8 mouse cellular contexts compared by ENCODE assay signal in genomic region chr7:88429786-88430691, GRCm38 (mm10). TPM values are rescaled to one million over a fixed set of nuclear protein-coding genes. Genes with fewer than 3 reads are reported as not detected.
A peak's percentile ranks its signal among the peaks of the same experiment; 100 is the strongest.
DNase-seq lines count a peak whose midpoint lies in the region; ATAC-seq and TF ChIP-seq lines count a peak whose summit lies in the region.

TSS of gene Rab38 (plus strand) at chr7:88430273.

- DNase-seq in CH12.LX (ENCODE audit: extremely low read depth): no peak
- DNase-seq in hindbrain, embryonic 10.5 days (ENCODE audit: low spot score): peak; percentile 69
- DNase-seq in layer of hippocampus, adult 9-11 months: peak; percentile 22
- peak; percentile 29 for DNase-seq in ovary, postnatal 10 days (ENCODE audit: low spot score)
- DNase-seq in thymus, postnatal 36 days: peak; percentile 5 to 10

- H3K4me3 ChIP-seq in CH12.LX (replicated peaks in 1 of 3; ENCODE audit: low read depth in 2 of 3, low read length in 2 of 3, poor library complexity in 1 of 3): no peak within 1 kb of the TSS
- H3K4me3 ChIP-seq in bone marrow, adult 2 months (replicated peaks; ENCODE audit: control insufficient read depth, low read depth, low read length): peak within 1 kb of the TSS; percentile 82
- H3K4me3 ChIP-seq in forebrain, embryonic 16.5 days (replicated peaks; ENCODE audit: low read length): peak within 1 kb of the TSS; percentile 55
- H3K4me3 ChIP-seq in hindbrain, embryonic 10.5 days: peak within 1 kb of the TSS; percentile 66
- peak within 1 kb of the TSS; percentile 73 for H3K4me3 ChIP-seq in lung, embryonic 16.5 days (ENCODE audit: low read length)

- TF ChIP-seq EP300 in CH12.LX (IDR thresholded peaks at IDR 0.05; ENCODE audit: low read length): no peak

- H3K9ac ChIP-seq in CH12.LX (ENCODE audit: insufficient read depth, low read depth): no peak within 1 kb of the TSS
- H3K9ac ChIP-seq in forebrain, embryonic 16.5 days (replicated peaks; ENCODE audit: low read depth, low read length): peak within 1 kb of the TSS; percentile 57
- H3K9ac ChIP-seq in lung, embryonic 16.5 days (ENCODE audit: low read length): peak within 1 kb of the TSS; percentile 81

- ATAC-seq in forebrain, embryonic 16.5 days: peak; percentile 98
- peak; percentile 99 for ATAC-seq in lung, embryonic 16.5 days (ENCODE audit: low read depth)

- 2% methylated on average over 35 of the region's 35 CpGs for WGBS in bone marrow, adult 2 months
- 1% methylated on average over 35 of the region's 35 CpGs for WGBS in forebrain, embryonic 16.5 days
- WGBS in hindbrain, embryonic 10.5 days: 2% methylated on average over 35 of the region's 35 CpGs
- WGBS in lung, embryonic 16.5 days: 2% methylated on average over 35 of the region's 35 CpGs

- H3K36me3 ChIP-seq in CH12.LX (replicated peaks in 1 of 2; ENCODE audit: control insufficient read depth in 1 of 2, insufficient read depth in 1 of 2, low read length in 1 of 2): no peaks in the 10 kb centered on the region
- no peaks in the 10 kb centered on the region for H3K36me3 ChIP-seq in forebrain, embryonic 16.5 days (ENCODE audit: control insufficient read depth, insufficient read depth)
- H3K36me3 ChIP-seq in hindbrain, embryonic 10.5 days: no peaks in the 10 kb centered on the region
- no peaks in the 10 kb centered on the region for H3K36me3 ChIP-seq in lung, embryonic 16.5 days (ENCODE audit: control insufficient read depth, insufficient read depth, low read length)

- no peak for TF ChIP-seq RAD21 in CH12.LX (IDR thresholded peaks at IDR 0.05; ENCODE audit: low read depth, low read length)

- no peaks in the 10 kb centered on the region for H3K27me3 ChIP-seq in CH12.LX (replicated peaks)
- H3K27me3 ChIP-seq in forebrain, embryonic 16.5 days (replicated peaks; ENCODE audit: control insufficient read depth, insufficient read depth, low read length): peaks cover 6% of the 10 kb centered on the region; the same call in 1 of the 2 replicates
- H3K27me3 ChIP-seq in hindbrain, embryonic 10.5 days (ENCODE audit: insufficient read depth, poor library complexity, severe bottlenecking): peaks cover 21% of the 10 kb centered on the region
- no peaks in the 10 kb centered on the region for H3K27me3 ChIP-seq in lung, embryonic 16.5 days (ENCODE audit: control insufficient read depth, insufficient read depth, low read depth, low read length)

- H3K9me3 ChIP-seq in CH12.LX (replicated peaks; ENCODE audit: low read length): no peaks in the 10 kb centered on the region
- H3K9me3 ChIP-seq in forebrain, embryonic 16.5 days (ENCODE audit: control insufficient read depth, low read length): no peaks in the 10 kb centered on the region
- no peaks in the 10 kb centered on the region for H3K9me3 ChIP-seq in hindbrain, embryonic 10.5 days
- no peaks in the 10 kb centered on the region for H3K9me3 ChIP-seq in lung, embryonic 16.5 days (ENCODE audit: control insufficient read depth, low read length)

- H3K4me1 ChIP-seq in CH12.LX (ENCODE audit: control insufficient read depth in 1 of 2, insufficient read depth in 2 of 2): no peaks in the 10 kb centered on the region
- H3K4me1 ChIP-seq in bone marrow, adult 2 months (ENCODE audit: control insufficient read depth, insufficient read depth, low read length): no peaks in the 10 kb centered on the region
- H3K4me1 ChIP-seq in forebrain, embryonic 16.5 days (replicated peaks; ENCODE audit: control insufficient read depth, insufficient read depth, low read length): peaks cover 6% of the 10 kb centered on the region
- H3K4me1 ChIP-seq in hindbrain, embryonic 10.5 days (replicated peaks): peaks cover 3% of the 10 kb centered on the region; the same call in 1 of the 2 replicates
- peaks cover 4% of the 10 kb centered on the region; the same call in 1 of the 2 replicates for H3K4me1 ChIP-seq in lung, embryonic 16.5 days (replicated peaks; ENCODE audit: control insufficient read depth, insufficient read depth, low read length)

- in situ Hi-C loops in CH12.LX (cut with MboI; ENCODE audit: low pct_ligation_motif_present, low pct_unique_long_range_greater_than_20kb, low sequenced_read_pairs): no loop called here

- dilution Hi-C loops in CH12.LX (cut with MboI; ENCODE audit: extremely low pct_ligation_motif_present, extremely low pct_unique_long_range_greater_than_20kb, low sequenced_read_pairs): no loop called here

- TF ChIP-seq POLR2A in CH12.LX (IDR thresholded peaks at IDR 0.05; ENCODE audit: low read depth, low read length): no peak
- TF ChIP-seq POLR2A in bone marrow, adult 2 months (IDR thresholded peaks at IDR 0.05; ENCODE audit: borderline replicate concordance, control insufficient read depth, low read depth, low read length): peak; percentile 29; the same call in 1 of the 2 replicates

- no peak within 1 kb of the TSS for H3K27ac ChIP-seq in CH12.LX (ENCODE audit: insufficient read depth, low read depth)
- peak within 1 kb of the TSS; percentile 12; the same call in 1 of the 2 replicates for H3K27ac ChIP-seq in bone marrow, adult 2 months (ENCODE audit: control insufficient read depth, insufficient read depth, low read depth, low read length, poor library complexity)
- H3K27ac ChIP-seq in forebrain, embryonic 16.5 days (ENCODE audit: low read length): no peak within 1 kb of the TSS
- H3K27ac ChIP-seq in hindbrain, embryonic 10.5 days: peak within 1 kb of the TSS; percentile 70
- peak within 1 kb of the TSS; percentile 83 for H3K27ac ChIP-seq in lung, embryonic 16.5 days (ENCODE audit: low read length)

- H3K79me2 ChIP-seq in CH12.LX (replicated peaks; ENCODE audit: control insufficient read depth, extremely low read depth, insufficient read depth, poor library complexity, severe bottlenecking): no peaks in the 10 kb centered on the region

- H3K4me2 ChIP-seq in CH12.LX (ENCODE audit: insufficient read depth, low read depth, poor library complexity, severe bottlenecking): 0 out of 2 replicates have a peak within 1 kb of the TSS, but pooled peaks have one; percentile 19
- H3K4me2 ChIP-seq in forebrain, embryonic 16.5 days (ENCODE audit: low read length): peak within 1 kb of the TSS; percentile 97
- H3K4me2 ChIP-seq in lung, embryonic 16.5 days (ENCODE audit: low read depth, low read length): peak within 1 kb of the TSS; percentile 93

- TF ChIP-seq CTCF in CH12.LX (conservative IDR thresholded peaks at IDR 0.05 in 1 of 2, IDR thresholded peaks at IDR 0.05 in 1 of 2; ENCODE audit: low read depth in 2 of 2, low read length in 2 of 2): no peak
- no peak for TF ChIP-seq CTCF in bone marrow, adult 2 months (IDR thresholded peaks at IDR 0.05; ENCODE audit: control insufficient read depth, insufficient read depth, low read length)

TF ChIP-seq in CH12.LX, 34 proteins besides CTCF, POLR2A, EP300 and RAD21:
- TF ChIP-seq ZKSCAN1 (IDR thresholded peaks at IDR 0.05; ENCODE audit: borderline replicate concordance, low read depth, low read length) (no peak), ETS1 (conservative IDR thresholded peaks at IDR 0.05; ENCODE audit: low read depth, low read length) (no peak), IRF4 (IDR thresholded peaks at IDR 0.05; ENCODE audit: low read depth, low read length) (no peak)

RNA-seq across cellular contexts. Expression of gene Rab38, which starts in this region (rescaled TPM):
- total RNA-seq in CH12.LX (2012; rRNA removed) (not detected in 2 replicates), CH12.LX (2014; rRNA removed) (not detected in 2 replicates)
- polyA plus RNA-seq in CH12.LX (2012; ENCODE audit: insufficient read length, low read depth): not detected in 2 replicates
- 2.9 and 4.5 TPM in 2 replicates for polyA plus RNA-seq in bone marrow, adult 2 months (2011; ENCODE audit: insufficient read depth, insufficient read length, low replicate concordance, missing spikeins)
- 0.25 and 0.30 TPM in 2 replicates for polyA plus RNA-seq in forebrain, embryonic 16.5 days (2015; fragmentation: Nextera tagmentation; extraction: Ambion mirVana)
- polyA plus RNA-seq in hindbrain, embryonic 10.5 days (2016; fragmentation: Nextera tagmentation; extraction: Ambion mirVana): 5.2 and 7.5 TPM in 2 replicates
- polyA plus RNA-seq in lung, embryonic 16.5 days (2015; fragmentation: Nextera tagmentation; extraction: Ambion mirVana): 27.7 and 28.2 TPM in 2 replicates

Comparison
In these comparisons a context has a peak if more than half of its experiments do, and no peak if none do; other contexts are left out.
1. Peak in ATAC-seq, H3K4me3 ChIP-seq, H3K9ac ChIP-seq and H3K4me2 ChIP-seq in forebrain, embryonic 16.5 days; RNA of the gene not detected or under 1 TPM.
2. H3K27ac ChIP-seq: peak in bone marrow, adult 2 months (single experiment), hindbrain, embryonic 10.5 days (single experiment) and lung, embryonic 16.5 days (single experiment); none in CH12.LX (single experiment) and forebrain, embryonic 16.5 days (single experiment).
3. H3K4me2 ChIP-seq: peak in every context shown above with its lines; median percentile 97 in forebrain, embryonic 16.5 days; 93 in lung, embryonic 16.5 days; 19 in CH12.LX.
4. H3K4me3 ChIP-seq: peak in bone marrow, adult 2 months (single experiment), hindbrain, embryonic 10.5 days (single experiment) and lung, embryonic 16.5 days (single experiment); none in CH12.LX (0 of 3).